Mouse (Mus musculus) spleen, adult 12 weeks (tissue): ENCODE measurements around the gene Tspan18.

Experiments
- DNase-seq: peaks from one replicate; pipeline ENCODE4 v3.0.0; 2022; ENCODE audit warnings: low spot score

Tspan18 gene

GRCm38 (mm10) chr2:93291186-93291926 is 42.9 kb downstream of the Tspan18 start:
- DNase-seq: no peak

GRCm38 (mm10) chr2:93290345-93291118 is 43.8 kb downstream of the Tspan18 start:
- DNase-seq: no peak

GRCm38 (mm10) chr2:93289161-93289560 is 45.1 kb downstream of the Tspan18 start:
- DNase-seq: no peak

GRCm38 (mm10) chr2:93287348-93287747 is 47.0 kb downstream of the Tspan18 start:
- DNase-seq: no peak

GRCm38 (mm10) chr2:93286742-93287141 is 47.6 kb downstream of the Tspan18 start:
- DNase-seq: no peak

- no peak for DNase-seq
Measured at GRCm38 (mm10) chr2:93286321-93286720, 48.0 kb downstream of the Tspan18 start.

- DNase-seq: no peak
Measured at GRCm38 (mm10) chr2:93285842-93286241, 48.5 kb downstream of the Tspan18 start.

- DNase-seq: no peak
Measured at GRCm38 (mm10) chr2:93284625-93285024, 49.7 kb downstream of the Tspan18 start.

- DNase-seq: no peak
Measured at GRCm38 (mm10) chr2:93283481-93284293, 50.6 kb downstream of the Tspan18 start.

- no peak for DNase-seq
Measured at GRCm38 (mm10) chr2:93282636-93283035, 51.7 kb downstream of the Tspan18 start.

GRCm38 (mm10) chr2:93281466-93281865 is 52.8 kb downstream of the Tspan18 start:
- no peak for DNase-seq

- DNase-seq: no peak
Measured at GRCm38 (mm10) chr2:93280117-93280620, 54.1 kb downstream of the Tspan18 start.

- no peak for DNase-seq
Measured at GRCm38 (mm10) chr2:93278181-93278975, 55.9 kb downstream of the Tspan18 start.

- no peak for DNase-seq
Measured at GRCm38 (mm10) chr2:93277486-93277885, 56.8 kb downstream of the Tspan18 start.

GRCm38 (mm10) chr2:93276026-93276425 is 58.3 kb downstream of the Tspan18 start:
- no peak for DNase-seq

- DNase-seq: no peak
Measured at GRCm38 (mm10) chr2:93273916-93274315, 60.4 kb downstream of the Tspan18 start.

- DNase-seq: no peak
Measured at GRCm38 (mm10) chr2:93270083-93270482, 64.2 kb downstream of the Tspan18 start.

- DNase-seq: no peak
Measured at GRCm38 (mm10) chr2:93269611-93270010, 64.7 kb downstream of the Tspan18 start.

- DNase-seq: no peak
Measured at GRCm38 (mm10) chr2:93268711-93269270, 65.5 kb downstream of the Tspan18 start.

GRCm38 (mm10) chr2:93267791-93268190 is 66.5 kb downstream of the Tspan18 start:
- DNase-seq: no peak

GRCm38 (mm10) chr2:93266565-93267169 is 67.6 kb downstream of the Tspan18 start:
- no peak for DNase-seq
